Mouse (Mus musculus): Measurements from ENCODE around the gene Psmb4. TPM values are rescaled to one million over a fixed set of nuclear protein-coding genes. Genes with fewer than 3 reads are reported as not detected.
A peak's percentile ranks its signal among the peaks of the same experiment; 100 is the strongest.

Gene Psmb4
- polyA plus RNA-seq, 1 experiment from 2014 or later: 329 TPM

- Histone ChIP-seq H3K4me1 (replicated peaks; ENCODE audit: insufficient read depth, low read length) (peaks cover 4% of the 10 kb centered on the region; the same call in 1 of the 2 replicates), H3K27me3 (ENCODE audit: insufficient read depth, low read length) (no peaks in the 10 kb centered on the region), H3K9me3 (replicated peaks; ENCODE audit: low read length) (no peaks in the 10 kb centered on the region), H3K9ac (ENCODE audit: low read depth, low read length) (no peak overlapping the region), H3K4me2 (ENCODE audit: low read length) (no peak overlapping the region), H3K36me3 (ENCODE audit: insufficient read depth, low read length) (no peaks in the 10 kb centered on the region), H3K27ac (peak overlapping the region; percentile 77), H3K4me3 (replicated peaks; ENCODE audit: low read depth, low read length) (no peak overlapping the region)
- ATAC-seq (replicated peaks; ENCODE audit: low FRiP score, low read depth): no peak
- TF ChIP-seq CTCF (IDR thresholded peaks at IDR 0.05; ENCODE audit: low read depth): no peak
- DNase-seq (ENCODE audit: low spot score): no peak
- WGBS: 55% methylated on average over 4 of the region's 4 CpGs
These were observed 32.1 kb upstream of the Psmb4 start for GRCm38 (mm10) chr3:94918845-94919244.

GRCm38 (mm10) chr3:94917816-94918361 lies 31.1 kb upstream of the Psmb4 start:
- ATAC-seq (replicated peaks; ENCODE audit: low FRiP score, low read depth) (peak; percentile 94), DNase-seq (ENCODE audit: low spot score) (peak; percentile 84)
- 41% methylated on average over 14 of the region's 14 CpGs for WGBS
- no peaks in the 10 kb centered on the region for H3K27me3 ChIP-seq (ENCODE audit: insufficient read depth, low read length)
- H3K4me1 ChIP-seq (replicated peaks; ENCODE audit: insufficient read depth, low read length): peaks cover 4% of the 10 kb centered on the region; the same call in 1 of the 2 replicates
- H3K36me3 ChIP-seq (ENCODE audit: insufficient read depth, low read length): no peaks in the 10 kb centered on the region
- H3K4me3 ChIP-seq (replicated peaks; ENCODE audit: low read depth, low read length): no peak overlapping the region
- TF ChIP-seq CTCF (IDR thresholded peaks at IDR 0.05; ENCODE audit: low read depth): no peak
- no peak overlapping the region for H3K4me2 ChIP-seq (ENCODE audit: low read length)
- no peaks in the 10 kb centered on the region for H3K9me3 ChIP-seq (replicated peaks; ENCODE audit: low read length)
- no peak overlapping the region for H3K9ac ChIP-seq (ENCODE audit: low read depth, low read length)
- peak overlapping the region; percentile 77 for H3K27ac ChIP-seq

- no peak for DNase-seq (ENCODE audit: low spot score)
- H3K4me3 ChIP-seq (replicated peaks; ENCODE audit: low read depth, low read length): no peak overlapping the region
- ATAC-seq (replicated peaks; ENCODE audit: low FRiP score, low read depth): no peak
- no peak overlapping the region for H3K4me2 ChIP-seq (ENCODE audit: low read length)
- peaks cover 4% of the 10 kb centered on the region; the same call in 1 of the 2 replicates for H3K4me1 ChIP-seq (replicated peaks; ENCODE audit: insufficient read depth, low read length)
- 65% methylated on average over 7 of the region's 7 CpGs for WGBS
- no peaks in the 10 kb centered on the region for H3K27me3 ChIP-seq (ENCODE audit: insufficient read depth, low read length)
- TF ChIP-seq CTCF (IDR thresholded peaks at IDR 0.05; ENCODE audit: low read depth): no peak
- H3K9me3 ChIP-seq (replicated peaks; ENCODE audit: low read length): no peaks in the 10 kb centered on the region
- H3K36me3 ChIP-seq (ENCODE audit: insufficient read depth, low read length): no peaks in the 10 kb centered on the region
- no peak overlapping the region for H3K9ac ChIP-seq (ENCODE audit: low read depth, low read length)
- H3K27ac ChIP-seq: peak overlapping the region; percentile 37; the same call in 1 of the 2 replicates
These were observed 29.4 kb upstream of the Psmb4 start for GRCm38 (mm10) chr3:94915903-94916741.

GRCm38 (mm10) chr3:94913801-94914200 lies 27.0 kb upstream of the Psmb4 start:
- no peak overlapping the region for H3K4me2 ChIP-seq (ENCODE audit: low read length)
- H3K9ac ChIP-seq (ENCODE audit: low read depth, low read length): no peak overlapping the region
- peak; percentile 71 for ATAC-seq (replicated peaks; ENCODE audit: low FRiP score, low read depth)
- no peaks in the 10 kb centered on the region for H3K9me3 ChIP-seq (replicated peaks; ENCODE audit: low read length)
- peaks cover 4% of the 10 kb centered on the region; the same call in 1 of the 2 replicates for H3K4me1 ChIP-seq (replicated peaks; ENCODE audit: insufficient read depth, low read length)
- DNase-seq (ENCODE audit: low spot score): peak; percentile 42
- peak overlapping the region; percentile 72 for H3K27ac ChIP-seq
- 42% methylated on average over 5 of the region's 5 CpGs for WGBS
- no peaks in the 10 kb centered on the region for H3K27me3 ChIP-seq (ENCODE audit: insufficient read depth, low read length)
- no peak for TF ChIP-seq CTCF (IDR thresholded peaks at IDR 0.05; ENCODE audit: low read depth)
- H3K4me3 ChIP-seq (replicated peaks; ENCODE audit: low read depth, low read length): no peak overlapping the region
- no peaks in the 10 kb centered on the region for H3K36me3 ChIP-seq (ENCODE audit: insufficient read depth, low read length)

GRCm38 (mm10) chr3:94911050-94911693 lies 24.4 kb upstream of the Psmb4 start:
- WGBS: 62% methylated on average over 2 of the region's 2 CpGs
- DNase-seq (ENCODE audit: low spot score) (no peak), ATAC-seq (replicated peaks; ENCODE audit: low FRiP score, low read depth) (no peak)
- H3K9ac ChIP-seq (ENCODE audit: low read depth, low read length): no peak overlapping the region
- H3K4me2 ChIP-seq (ENCODE audit: low read length): no peak overlapping the region
- no peak overlapping the region for H3K4me3 ChIP-seq (replicated peaks; ENCODE audit: low read depth, low read length)
- no peaks in the 10 kb centered on the region for H3K27me3 ChIP-seq (ENCODE audit: insufficient read depth, low read length)
- no peaks in the 10 kb centered on the region for H3K9me3 ChIP-seq (replicated peaks; ENCODE audit: low read length)
- TF ChIP-seq CTCF (IDR thresholded peaks at IDR 0.05; ENCODE audit: low read depth): no peak
- H3K27ac ChIP-seq: no peak overlapping the region
- H3K36me3 ChIP-seq (ENCODE audit: insufficient read depth, low read length): no peaks in the 10 kb centered on the region
- no peaks in the 10 kb centered on the region; the same call in 1 of the 2 replicates for H3K4me1 ChIP-seq (replicated peaks; ENCODE audit: insufficient read depth, low read length)

GRCm38 (mm10) chr3:94906482-94906881 lies 19.7 kb upstream of the Psmb4 start:
- Histone ChIP-seq H3K4me3 (replicated peaks; ENCODE audit: low read depth, low read length) (no peak overlapping the region), H3K27me3 (ENCODE audit: insufficient read depth, low read length) (no peaks in the 10 kb centered on the region), H3K4me1 (replicated peaks; ENCODE audit: insufficient read depth, low read length) (no peaks in the 10 kb centered on the region), H3K36me3 (ENCODE audit: insufficient read depth, low read length) (no peaks in the 10 kb centered on the region), H3K9ac (ENCODE audit: low read depth, low read length) (no peak overlapping the region), H3K9me3 (replicated peaks; ENCODE audit: low read length) (no peaks in the 10 kb centered on the region), H3K27ac (no peak overlapping the region), H3K4me2 (ENCODE audit: low read length) (no peak overlapping the region)
- 39% methylated on average over 1 of the region's 1 CpGs for WGBS
- no peak for TF ChIP-seq CTCF (IDR thresholded peaks at IDR 0.05; ENCODE audit: low read depth)
- ATAC-seq (replicated peaks; ENCODE audit: low FRiP score, low read depth): no peak
- DNase-seq (ENCODE audit: low spot score): no peak

Data from kidney, postnatal 0 days (tissue).